Mouse (Mus musculus): ENCODE results near the gene Trim47. TPM values are rescaled to one million over a fixed set of nuclear protein-coding genes. Genes with fewer than 3 reads are reported as not detected.

The Trim47 gene
- polyA plus RNA-seq (2015; fragmentation: Nextera tagmentation; extraction: Ambion mirVana), result 13.5 and 14.5 TPM in 2 replicates

GRCm38 (mm10) chr11:116127156-116127980, at the start of gene Trim47:
TSS of gene Trim47 (minus strand) at chr11:116127210.
- peaks cover 11% of the 10 kb centered on the region for H3K36me3 ChIP-seq (ENCODE audit: control insufficient read depth, insufficient read depth, low read length)
- H3K27me3 ChIP-seq (replicated peaks; ENCODE audit: control insufficient read depth, insufficient read depth, low read length), result no peaks in the 10 kb centered on the region
- no peak for ATAC-seq
- H3K4me1 ChIP-seq (ENCODE audit: control insufficient read depth, insufficient read depth, low read depth, low read length), result peaks cover 25% of the 10 kb centered on the region
- 0 out of 2 replicates have a peak within 1 kb of the TSS, but pooled peaks have one; percentile 3 for H3K9ac ChIP-seq (ENCODE audit: low read depth, low read length)
- 29% methylated on average over 22 of the region's 23 CpGs for WGBS
- peak within 1 kb of the TSS; percentile 4 for H3K27ac ChIP-seq (ENCODE audit: low read depth, low read length)
- H3K9me3 ChIP-seq (ENCODE audit: control insufficient read depth, low read length), result no peaks in the 10 kb centered on the region
- H3K4me3 ChIP-seq (ENCODE audit: low read length), result no peak within 1 kb of the TSS
- 0 out of 2 replicates have a peak within 1 kb of the TSS, but pooled peaks have one; percentile 3 for H3K4me2 ChIP-seq (ENCODE audit: low read length)

GRCm38 (mm10) chr11:116176010-116176409, 49.0 kb upstream of the Trim47 start:
- Histone ChIP-seq H3K9ac (ENCODE audit: low read depth, low read length) (no peak overlapping the region), H3K36me3 (ENCODE audit: control insufficient read depth, insufficient read depth, low read length) (peaks cover 30% of the 10 kb centered on the region), H3K27me3 (replicated peaks; ENCODE audit: control insufficient read depth, insufficient read depth, low read length) (no peaks in the 10 kb centered on the region), H3K9me3 (ENCODE audit: control insufficient read depth, low read length) (no peaks in the 10 kb centered on the region), H3K4me3 (ENCODE audit: low read length) (no peak overlapping the region), H3K4me2 (ENCODE audit: low read length) (no peak overlapping the region), H3K4me1 (ENCODE audit: control insufficient read depth, insufficient read depth, low read depth, low read length) (no peaks in the 10 kb centered on the region), H3K27ac (ENCODE audit: low read depth, low read length) (no peak overlapping the region)
- WGBS, result 93% methylated on average over 7 of the region's 7 CpGs
- no peak for ATAC-seq

- Histone ChIP-seq H3K27ac (ENCODE audit: low read depth, low read length) (no peak overlapping the region), H3K4me1 (ENCODE audit: control insufficient read depth, insufficient read depth, low read depth, low read length) (no peaks in the 10 kb centered on the region), H3K9me3 (ENCODE audit: control insufficient read depth, low read length) (no peaks in the 10 kb centered on the region), H3K36me3 (ENCODE audit: control insufficient read depth, insufficient read depth, low read length) (peaks cover 22% of the 10 kb centered on the region), H3K4me2 (ENCODE audit: low read length) (no peak overlapping the region), H3K27me3 (replicated peaks; ENCODE audit: control insufficient read depth, insufficient read depth, low read length) (no peaks in the 10 kb centered on the region), H3K4me3 (ENCODE audit: low read length) (no peak overlapping the region), H3K9ac (ENCODE audit: low read depth, low read length) (no peak overlapping the region)
- 92% methylated on average over 22 of the region's 22 CpGs for WGBS
- no peak for ATAC-seq
Observed at GRCm38 (mm10) chr11:116174775-116175448, 47.9 kb upstream of the Trim47 start.

GRCm38 (mm10) chr11:116171959-116172358, 44.9 kb upstream of the Trim47 start:
- H3K4me3 ChIP-seq (ENCODE audit: low read length), result no peak overlapping the region
- H3K4me2 ChIP-seq (ENCODE audit: low read length), result no peak overlapping the region
- WGBS, result 88% methylated on average over 2 of the region's 2 CpGs
- no peaks in the 10 kb centered on the region for H3K27me3 ChIP-seq (replicated peaks; ENCODE audit: control insufficient read depth, insufficient read depth, low read length)
- H3K9ac ChIP-seq (ENCODE audit: low read depth, low read length), result no peak overlapping the region
- ATAC-seq, result no peak
- no peaks in the 10 kb centered on the region for H3K9me3 ChIP-seq (ENCODE audit: control insufficient read depth, low read length)
- peaks cover 18% of the 10 kb centered on the region for H3K36me3 ChIP-seq (ENCODE audit: control insufficient read depth, insufficient read depth, low read length)
- H3K4me1 ChIP-seq (ENCODE audit: control insufficient read depth, insufficient read depth, low read depth, low read length), result peaks cover 6% of the 10 kb centered on the region
- no peak overlapping the region for H3K27ac ChIP-seq (ENCODE audit: low read depth, low read length)

- Histone ChIP-seq H3K27ac (ENCODE audit: low read depth, low read length) (no peak overlapping the region), H3K4me3 (ENCODE audit: low read length) (no peak overlapping the region), H3K9ac (ENCODE audit: low read depth, low read length) (no peak overlapping the region), H3K4me1 (ENCODE audit: control insufficient read depth, insufficient read depth, low read depth, low read length) (peaks cover 15% of the 10 kb centered on the region), H3K27me3 (replicated peaks; ENCODE audit: control insufficient read depth, insufficient read depth, low read length) (no peaks in the 10 kb centered on the region), H3K9me3 (ENCODE audit: control insufficient read depth, low read length) (no peaks in the 10 kb centered on the region), H3K4me2 (ENCODE audit: low read length) (no peak overlapping the region), H3K36me3 (ENCODE audit: control insufficient read depth, insufficient read depth, low read length) (peaks cover 13% of the 10 kb centered on the region)
- WGBS, result 83% methylated on average over 5 of the region's 5 CpGs
- no peak for ATAC-seq
Observed at GRCm38 (mm10) chr11:116170003-116170800, 43.2 kb upstream of the Trim47 start.

- Histone ChIP-seq H3K9me3 (ENCODE audit: control insufficient read depth, low read length) (no peaks in the 10 kb centered on the region), H3K4me3 (ENCODE audit: low read length) (no peak overlapping the region), H3K4me1 (ENCODE audit: control insufficient read depth, insufficient read depth, low read depth, low read length) (peaks cover 15% of the 10 kb centered on the region), H3K4me2 (ENCODE audit: low read length) (no peak overlapping the region), H3K9ac (ENCODE audit: low read depth, low read length) (no peak overlapping the region), H3K36me3 (ENCODE audit: control insufficient read depth, insufficient read depth, low read length) (peaks cover 7% of the 10 kb centered on the region), H3K27ac (ENCODE audit: low read depth, low read length) (no peak overlapping the region), H3K27me3 (replicated peaks; ENCODE audit: control insufficient read depth, insufficient read depth, low read length) (no peaks in the 10 kb centered on the region)
- 92% methylated on average over 3 of the region's 3 CpGs for WGBS
- no peak for ATAC-seq
Observed at GRCm38 (mm10) chr11:116169214-116169613, 42.2 kb upstream of the Trim47 start.

- 0% methylated on average over 40 of the region's 40 CpGs for WGBS
- Histone ChIP-seq H3K4me2 (ENCODE audit: low read length) (peak within 1 kb of the TSS; percentile 91), H3K9me3 (ENCODE audit: control insufficient read depth, low read length) (no peaks in the 10 kb centered on the region), H3K4me3 (ENCODE audit: low read length) (peak within 1 kb of the TSS; percentile 80), H3K4me1 (ENCODE audit: control insufficient read depth, insufficient read depth, low read depth, low read length) (peaks cover 17% of the 10 kb centered on the region), H3K27ac (ENCODE audit: low read depth, low read length) (peak within 1 kb of the TSS; percentile 93), H3K36me3 (ENCODE audit: control insufficient read depth, insufficient read depth, low read length) (peaks cover 4% of the 10 kb centered on the region), H3K9ac (ENCODE audit: low read depth, low read length) (peak within 1 kb of the TSS; percentile 92), H3K27me3 (replicated peaks; ENCODE audit: control insufficient read depth, insufficient read depth, low read length) (no peaks in the 10 kb centered on the region)
- ATAC-seq, result peak; percentile 99
Observed at GRCm38 (mm10) chr11:116167884-116168439, 41.0 kb upstream of the Trim47 start, which contains the start of gene Fbf1. TSS of gene Fbf1 (minus strand) at chr11:116168166.

- ATAC-seq, result no peak
- 7% methylated on average over 6 of the region's 6 CpGs for WGBS
- no peaks in the 10 kb centered on the region for H3K27me3 ChIP-seq (replicated peaks; ENCODE audit: control insufficient read depth, insufficient read depth, low read length)
Observed at GRCm38 (mm10) chr11:116167232-116167631, 40.2 kb upstream of the Trim47 start.

More at GRCm38 (mm10) chr11:116167232-116167631, 40.2 kb upstream of the Trim47 start:
- H3K36me3 ChIP-seq (ENCODE audit: control insufficient read depth, insufficient read depth, low read length), result peaks cover 4% of the 10 kb centered on the region; the same call in 1 of the 2 replicates
- peak overlapping the region; percentile 93 for H3K27ac ChIP-seq (ENCODE audit: low read depth, low read length)
- H3K4me3 ChIP-seq (ENCODE audit: low read length), result peak overlapping the region; percentile 80
- H3K9me3 ChIP-seq (ENCODE audit: control insufficient read depth, low read length), result no peaks in the 10 kb centered on the region
- H3K9ac ChIP-seq (ENCODE audit: low read depth, low read length), result peak overlapping the region; percentile 92
- peak overlapping the region; percentile 91 for H3K4me2 ChIP-seq (ENCODE audit: low read length)
- H3K4me1 ChIP-seq (ENCODE audit: control insufficient read depth, insufficient read depth, low read depth, low read length), result peaks cover 17% of the 10 kb centered on the region

All from hindbrain, embryonic 16.5 days (tissue).